Mouse (Mus musculus) testis, adult 2 months (tissue): Measurements from ENCODE around the gene Dnm2. TPM values are rescaled to one million over a fixed set of nuclear protein-coding genes. Genes with fewer than 3 reads are reported as not detected.
A peak's percentile ranks its signal among the peaks of the same experiment; 100 is the strongest.
"Not testable (repeated sequence)": the region's sequence is repeated elsewhere in the genome, so short reads cannot be mapped to it uniquely, and the experiment has no call there.

Experiments
- H3K27ac ChIP-seq: fragments of 200-500 bp; 2 replicates; pipeline ENCODE4 v1.5.1; 2012; ENCODE audit warnings: low read depth, low read length; ENCODE audit not compliant: control insufficient read depth, insufficient read depth
- H3K27me3 ChIP-seq: fragments of 200-500 bp; 2 replicates; pipeline ENCODE4 v1.6.1; 2012; ENCODE audit warnings: mild to moderate bottlenecking, low read length, moderate library complexity; ENCODE audit not compliant: control insufficient read depth, insufficient read depth
- H3K36me3 ChIP-seq: fragments of 200-500 bp; 2 replicates; pipeline ENCODE4 v1.6.1; 2012; ENCODE audit warnings: mild to moderate bottlenecking, low read length; ENCODE audit not compliant: control insufficient read depth, insufficient read depth
- H3K4me1 ChIP-seq: fragments of 200-500 bp; 2 replicates; pipeline ENCODE4 v1.6.1; 2012; ENCODE audit warnings: low read length; ENCODE audit not compliant: control insufficient read depth, insufficient read depth
- H3K4me3 ChIP-seq: fragments of 200-500 bp; 2 replicates; pipeline ENCODE4 v1.5.1; 2012; ENCODE audit warnings: low read depth, mild to moderate bottlenecking, low read length, moderate library complexity, mixed read lengths; ENCODE audit not compliant: control insufficient read depth
- CTCF ChIP-seq: fragments of 200-500 bp; IDR thresholded peaks from 2 replicates; pipeline ENCODE4 v1.5.1; 2012; ENCODE audit warnings: low read depth, mild to moderate bottlenecking, inconsistent platforms, low read length, moderate library complexity; ENCODE audit not compliant: control insufficient read depth, insufficient read depth, insufficient replicate concordance
- POLR2A ChIP-seq: fragments of 200-500 bp; IDR thresholded peaks from 2 replicates; pipeline ENCODE4 v1.6.1; 2012; ENCODE audit warnings: low read depth, mild to moderate bottlenecking, inconsistent platforms, low read length, moderate library complexity; ENCODE audit not compliant: control insufficient read depth
- polyA plus RNA-seq: library from polyadenylated mRNA; depleted of rRNA; stranded (reverse); fragments of >200 nt; gene quantifications from 2 replicates; pipeline ENCODE4 v1.2.3, GENCODE M21; 2012

Gene Dnm2
- polyA plus RNA-seq, 1 experiment: 158 TPM

- Histone ChIP-seq H3K36me3 (peaks cover 3% of the 10 kb centered on the region), H3K27me3 (no peaks in the 10 kb centered on the region), H3K4me3 (no peak overlapping the region), H3K4me1 (no peaks in the 10 kb centered on the region; the same call in none of the 2 replicates), H3K27ac (no peak overlapping the region)
- no peak for TF ChIP-seq POLR2A
- TF ChIP-seq CTCF: no peak
Measured at GRCm38 (mm10) chr9:21539981-21540753, 115.5 kb downstream of the Dnm2 start.

- not testable (repeated sequence) for H3K4me1 ChIP-seq, H3K4me3 ChIP-seq, H3K27me3 ChIP-seq, H3K27ac ChIP-seq, H3K36me3 ChIP-seq
Measured at GRCm38 (mm10) chr9:21542001-21542400, 117.3 kb downstream of the Dnm2 start.

GRCm38 (mm10) chr9:21545351-21545915 lies 120.7 kb downstream of the Dnm2 start:
- H3K4me3 ChIP-seq: peak overlapping the region; percentile 96
- H3K36me3 ChIP-seq: peaks cover 9% of the 10 kb centered on the region
- TF ChIP-seq CTCF: no peak
- TF ChIP-seq POLR2A: no peak
- H3K4me1 ChIP-seq: peaks cover 18% of the 10 kb centered on the region
- peak overlapping the region; percentile 99 for H3K27ac ChIP-seq
- no peaks in the 10 kb centered on the region for H3K27me3 ChIP-seq

- H3K27me3 ChIP-seq: no peaks in the 10 kb centered on the region
- TF ChIP-seq CTCF: peak; percentile 54; the same call in 1 of the 2 replicates
- peak; percentile 74 for TF ChIP-seq POLR2A
- H3K36me3 ChIP-seq: peaks cover 7% of the 10 kb centered on the region
- peak overlapping the region; percentile 99 for H3K27ac ChIP-seq
- H3K4me3 ChIP-seq: peak overlapping the region; percentile 96
- H3K4me1 ChIP-seq: peaks cover 18% of the 10 kb centered on the region
Measured at GRCm38 (mm10) chr9:21545916-21546788, 121.4 kb downstream of the Dnm2 start.

GRCm38 (mm10) chr9:21546789-21547074 lies 122.0 kb downstream of the Dnm2 start, which contains the start of gene Carm1:
Gene Carm1, plus strand, starts transcription at chr9:21546894.
- no peaks in the 10 kb centered on the region for H3K27me3 ChIP-seq
- TF ChIP-seq POLR2A: no peak
- no peak for TF ChIP-seq CTCF
- H3K36me3 ChIP-seq: peaks cover 7% of the 10 kb centered on the region
- H3K27ac ChIP-seq: peak within 1 kb of the TSS; percentile 99
- H3K4me1 ChIP-seq: peaks cover 18% of the 10 kb centered on the region
- peak within 1 kb of the TSS; percentile 96 for H3K4me3 ChIP-seq

- Histone ChIP-seq H3K36me3 (peaks cover 7% of the 10 kb centered on the region), H3K4me1 (peaks cover 18% of the 10 kb centered on the region), H3K27me3 (no peaks in the 10 kb centered on the region), H3K4me3 (peak overlapping the region; percentile 96), H3K27ac (peak overlapping the region; percentile 99)
- TF ChIP-seq CTCF (no peak), POLR2A (no peak)
Measured at GRCm38 (mm10) chr9:21547075-21547941, 122.6 kb downstream of the Dnm2 start.

- Histone ChIP-seq H3K36me3 (peaks cover 2% of the 10 kb centered on the region; the same call in 1 of the 2 replicates), H3K4me1 (peaks cover 11% of the 10 kb centered on the region), H3K27ac (no peak overlapping the region), H3K4me3 (no peak overlapping the region), H3K27me3 (no peaks in the 10 kb centered on the region)
- no peak for TF ChIP-seq POLR2A
- no peak for TF ChIP-seq CTCF
Measured at GRCm38 (mm10) chr9:21551049-21551448, 126.3 kb downstream of the Dnm2 start.
